Mouse (Mus musculus): ENCODE results near the gene Slc43a1.
"Not testable (repeated sequence)": the region's sequence is repeated elsewhere in the genome, so short reads cannot be mapped to it uniquely, and the experiment has no call there.

Gene Slc43a1

DNA sequence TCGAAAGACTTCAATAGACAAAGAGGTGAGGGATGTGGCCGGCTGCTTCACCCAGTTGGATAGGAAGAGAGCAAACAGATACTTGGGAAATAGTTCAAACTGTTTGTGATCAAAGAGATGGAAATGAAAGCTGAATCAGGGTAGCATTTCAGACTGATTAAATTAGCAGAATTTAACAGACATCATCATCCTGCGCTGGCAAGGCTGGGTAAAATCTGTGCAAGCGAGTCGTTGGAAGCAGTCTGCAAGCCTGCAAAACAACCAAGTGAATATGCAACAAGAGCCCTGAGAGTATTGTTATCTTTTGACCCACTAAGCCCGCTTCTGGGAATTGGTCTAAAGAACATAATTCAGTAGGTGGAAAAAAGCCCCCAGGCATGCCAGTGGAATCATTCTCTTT lies 54.7 kb downstream of the Slc43a1 start:
- DNase-seq (ENCODE audit: low read depth in 2 of 2, low spot score in 2 of 2), result no peak

DNA sequence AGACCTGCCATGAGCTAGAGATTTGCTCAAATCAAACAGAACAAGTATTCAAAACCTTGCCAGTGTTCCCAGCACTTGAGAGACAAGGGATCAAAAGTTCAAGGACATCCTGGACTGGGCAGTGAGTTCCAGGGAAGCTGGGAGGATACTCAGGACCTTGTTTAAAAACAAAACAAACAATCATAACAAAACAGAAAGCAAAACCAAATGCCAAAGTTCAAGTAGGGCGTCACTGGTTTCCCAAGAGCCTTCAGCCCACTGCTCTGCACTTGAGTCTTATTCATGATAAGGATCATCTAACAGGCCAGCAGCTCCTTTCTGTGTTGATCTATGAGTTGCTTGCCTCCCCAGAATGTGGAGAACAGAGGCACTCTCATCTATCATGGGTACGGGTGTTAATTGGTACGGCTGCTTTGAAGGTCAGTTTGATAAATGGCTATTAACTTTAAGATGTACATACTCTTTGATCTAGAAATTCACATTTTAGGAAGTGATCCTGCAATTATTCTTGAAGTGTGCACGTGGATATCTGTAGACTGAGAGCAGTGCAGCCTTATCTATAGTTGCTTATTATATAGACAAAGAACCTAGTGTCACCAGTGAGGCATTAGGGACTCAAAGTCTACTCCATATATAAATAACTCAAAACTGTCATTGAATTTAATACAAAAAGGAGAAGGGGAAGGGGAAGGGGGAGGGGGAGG lies 57.0 kb downstream of the Slc43a1 start:
- no peak for DNase-seq (ENCODE audit: low read depth in 2 of 2, low spot score in 2 of 2)

- not testable (repeated sequence) for DNase-seq (ENCODE audit: low read depth in 2 of 2, low spot score in 2 of 2)
These were observed 58.0 kb downstream of the Slc43a1 start for GRCm38 (mm10) chr2:84896686-84897085.

- DNase-seq (ENCODE audit: low read depth in 2 of 2, low spot score in 2 of 2), result no peak
These were observed 74.1 kb downstream of the Slc43a1 start for GRCm38 (mm10) chr2:84912722-84913121.

All from CD8-positive naive resting alpha-beta T cell, adult 2 months (primary cell).